Comparison of ENCODE assay signal across 8 mouse cellular contexts in genomic region chr11:70525726-70526125, GRCm38 (mm10). TPM values are rescaled to one million over a fixed set of nuclear protein-coding genes. Genes with fewer than 3 reads are reported as not detected.
DNase-seq lines count a peak whose midpoint lies in the region; ATAC-seq lines count a peak whose summit lies in the region.

No protein-coding gene starts in this region.

- WGBS in forebrain, embryonic 10.5 days = 3% methylated on average over 12 of the region's 12 CpGs
- 2% methylated on average over 12 of the region's 12 CpGs for WGBS in liver, embryonic 11.5 days

- H3K27me3 ChIP-seq in forebrain, embryonic 10.5 days (ENCODE audit: poor library complexity, severe bottlenecking) = peaks cover 3% of the 10 kb centered on the region
- peaks cover 1% of the 10 kb centered on the region; the same call in 1 of the 2 replicates for H3K27me3 ChIP-seq in liver, embryonic 11.5 days (replicated peaks; ENCODE audit: control insufficient read depth, insufficient read depth, low read length)

- H3K9ac ChIP-seq in liver, embryonic 11.5 days (ENCODE audit: low read depth, low read length) = peak overlapping the region; percentile 83

- H3K4me2 ChIP-seq in liver, embryonic 11.5 days = peak overlapping the region; percentile 89

- peak overlapping the region; percentile 91 for H3K27ac ChIP-seq in forebrain, embryonic 10.5 days
- peak overlapping the region; percentile 48; the same call in 1 of the 2 replicates for H3K27ac ChIP-seq in liver, embryonic 11.5 days (ENCODE audit: low read depth, low read length)

- peak overlapping the region; percentile 81 for H3K4me3 ChIP-seq in forebrain, embryonic 10.5 days
- peak overlapping the region; percentile 89 for H3K4me3 ChIP-seq in liver, embryonic 11.5 days (ENCODE audit: low read depth, low read length)

- no peaks in the 10 kb centered on the region for H3K9me3 ChIP-seq in forebrain, embryonic 10.5 days
- no peaks in the 10 kb centered on the region for H3K9me3 ChIP-seq in liver, embryonic 11.5 days (ENCODE audit: control insufficient read depth, low read length)

- peak; percentile 42 for ATAC-seq in liver, embryonic 11.5 days (replicated peaks; ENCODE audit: low FRiP score)

- peak; percentile 33 for DNase-seq in embryo, embryonic 10 days (ENCODE audit: low spot score)
- DNase-seq in embryo, embryonic 9.5 days (ENCODE audit: extremely low spot score) = no peak
- DNase-seq in 416B (ENCODE audit: low read depth) = peak; percentile 41
- DNase-seq in forebrain, embryonic 10.5 days (ENCODE audit: extremely low spot score, low spot score) = no peak
- DNase-seq in liver, embryonic 11.5 days (ENCODE audit: low spot score) = no peak
- no peak for DNase-seq in frontal cortex, postnatal 25 days (ENCODE audit: low spot score in 2 of 2)
- no peak for DNase-seq in ovary, postnatal 36 days (ENCODE audit: low spot score)
- DNase-seq in gastrocnemius, adult 18-20 months (ENCODE audit: low spot score) = no peak

- peaks cover 15% of the 10 kb centered on the region for H3K4me1 ChIP-seq in forebrain, embryonic 10.5 days
- H3K4me1 ChIP-seq in liver, embryonic 11.5 days (replicated peaks; ENCODE audit: control insufficient read depth, insufficient read depth, low read length) = peaks cover 9% of the 10 kb centered on the region

- H3K36me3 ChIP-seq in forebrain, embryonic 10.5 days (replicated peaks) = peaks cover 40% of the 10 kb centered on the region
- peaks cover 10% of the 10 kb centered on the region; the same call in 1 of the 2 replicates for H3K36me3 ChIP-seq in liver, embryonic 11.5 days (ENCODE audit: control insufficient read depth, insufficient read depth, low read length)

RNA-seq across cellular contexts. Expression of gene Psmb6, which starts 0.6 kb away (rescaled TPM):
- polyA plus RNA-seq in forebrain, embryonic 10.5 days (2016; fragmentation: Nextera tagmentation; extraction: Ambion mirVana) = 1,074 and 1,112 TPM in 2 replicates
- 619 and 649 TPM in 2 replicates for polyA plus RNA-seq in liver, embryonic 11.5 days (2014; fragmentation: Nextera tagmentation; extraction: Ambion mirVana)
- 100 to 1,000 TPM; 226 to 241 TPM for total RNA-seq in gastrocnemius, adult 18-20 months (2021)

RNA-seq across cellular contexts. Expression of gene Gltpd2, which starts 6.7 kb away (rescaled TPM):
- polyA plus RNA-seq in forebrain, embryonic 10.5 days (2016; fragmentation: Nextera tagmentation; extraction: Ambion mirVana) = 0.15 and 0.54 TPM in 2 replicates
- polyA plus RNA-seq in liver, embryonic 11.5 days (2014; fragmentation: Nextera tagmentation; extraction: Ambion mirVana) = 20.2 and 20.5 TPM in 2 replicates
- total RNA-seq in gastrocnemius, adult 18-20 months (2021) = not detected

RNA-seq across cellular contexts. Expression of gene Gm40193, which starts 7.0 kb away (rescaled TPM):
- polyA plus RNA-seq in forebrain, embryonic 10.5 days (2016; fragmentation: Nextera tagmentation; extraction: Ambion mirVana) = not detected in 2 replicates
- not detected in 2 replicates for polyA plus RNA-seq in liver, embryonic 11.5 days (2014; fragmentation: Nextera tagmentation; extraction: Ambion mirVana)
- not detected for total RNA-seq in gastrocnemius, adult 18-20 months (2021)

RNA-seq across cellular contexts. Expression of gene Vmo1, which starts 11.3 kb away (rescaled TPM):
- polyA plus RNA-seq in forebrain, embryonic 10.5 days (2016; fragmentation: Nextera tagmentation; extraction: Ambion mirVana) = 0.22 TPM in 1 of 2 replicates, not detected in the other
- 0.39 and 0.80 TPM in 2 replicates for polyA plus RNA-seq in liver, embryonic 11.5 days (2014; fragmentation: Nextera tagmentation; extraction: Ambion mirVana)
- total RNA-seq in gastrocnemius, adult 18-20 months (2021) = not detected

RNA-seq across cellular contexts. Expression of gene Pld2, which starts 14.1 kb away (rescaled TPM):
- polyA plus RNA-seq in forebrain, embryonic 10.5 days (2016; fragmentation: Nextera tagmentation; extraction: Ambion mirVana) = 2.7 and 3.1 TPM in 2 replicates
- 2.7 and 3.4 TPM in 2 replicates for polyA plus RNA-seq in liver, embryonic 11.5 days (2014; fragmentation: Nextera tagmentation; extraction: Ambion mirVana)
- 10 to 100 TPM; 12.2 to 17.7 TPM for total RNA-seq in gastrocnemius, adult 18-20 months (2021)

Comparison
In these comparisons a context has a peak if more than half of its experiments do, and no peak if none do; other contexts are left out.
1. DNase-seq: peak in embryo, embryonic 10 days (single experiment) and 416B (single experiment); none in embryo, embryonic 9.5 days (single experiment), forebrain, embryonic 10.5 days (single experiment), liver, embryonic 11.5 days (single experiment), frontal cortex, postnatal 25 days (0 of 2), ovary, postnatal 36 days (single experiment) and gastrocnemius, adult 18-20 months (single experiment).
2. RNA of gene Gltpd2, which starts 6.7 kb away (polyA plus RNA-seq): 20.2 to 20.5 TPM in liver, embryonic 11.5 days; 0.15 to 0.54 TPM in forebrain, embryonic 10.5 days; every median in the first group is over 10 times any median in the second.